Mouse (Mus musculus): ENCODE measurements around the gene Olfr639. TPM values are rescaled to one million over a fixed set of nuclear protein-coding genes. Genes with fewer than 3 reads are reported as not detected.

Olfr639 gene
- polyA plus RNA-seq (2015; fragmentation: Nextera tagmentation; extraction: Ambion mirVana): 0.03 TPM in 1 of 2 replicates, not detected in the other

DNA sequence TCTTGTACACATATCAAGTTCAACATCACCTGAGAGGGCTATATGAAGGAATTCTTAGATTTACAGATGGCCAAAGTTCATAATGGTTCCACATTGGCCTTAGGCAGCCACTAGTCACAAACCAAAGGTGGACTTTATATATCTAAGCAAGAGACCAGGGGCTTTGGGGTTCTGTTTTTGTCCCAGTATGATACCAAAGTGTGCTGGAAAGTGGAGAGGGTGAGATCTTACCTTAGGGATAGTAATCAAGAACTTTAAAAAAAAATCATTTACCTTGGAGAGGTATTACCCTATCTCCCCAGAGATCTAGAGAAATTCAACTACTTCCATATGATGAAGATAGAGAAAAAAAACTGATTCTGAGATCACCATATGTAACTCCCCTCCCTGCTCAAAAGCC is at the start of gene Olfr639:
TSS of gene Olfr639 (minus strand) at position 101 of the 400 bp plus-strand sequence.
- Histone ChIP-seq H3K27me3 (no peaks in the 10 kb centered on the region), H3K4me2 (no peak within 1 kb of the TSS), H3K9ac (no peak within 1 kb of the TSS), H3K4me1 (replicated peaks) (no peaks in the 10 kb centered on the region), H3K9me3 (no peaks in the 10 kb centered on the region), H3K36me3 (no peaks in the 10 kb centered on the region), H3K27ac (replicated peaks) (no peak within 1 kb of the TSS), H3K4me3 (no peak within 1 kb of the TSS)
- no peak for ATAC-seq (ENCODE audit: low FRiP score, low read depth)

DNA sequence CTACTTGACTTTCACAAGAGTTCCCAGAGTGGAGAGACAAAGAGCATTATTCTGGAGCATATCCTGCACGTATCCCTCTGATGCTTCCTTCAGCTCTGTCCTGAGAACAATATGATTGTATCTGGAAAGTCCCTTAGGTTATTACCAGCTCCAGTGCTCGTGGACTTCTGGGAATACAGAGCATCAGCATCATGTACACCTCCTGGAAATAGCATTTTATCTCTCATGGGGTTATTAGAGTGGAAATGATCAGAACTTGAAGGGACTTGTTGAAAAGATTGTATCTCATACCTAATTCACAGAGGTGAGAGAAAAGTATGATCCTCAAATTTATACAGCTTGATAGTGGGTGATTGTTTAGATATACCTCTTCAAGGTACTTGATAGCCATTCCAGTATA is 44.2 kb upstream of the Olfr639 start, which contains the start of gene 4930516K23Rik:
TSS of gene 4930516K23Rik (minus strand) at position 101 of the 400 bp plus-strand sequence.
- Histone ChIP-seq H3K9ac (no peak within 1 kb of the TSS), H3K9me3 (no peaks in the 10 kb centered on the region), H3K4me3 (no peak within 1 kb of the TSS), H3K27ac (replicated peaks) (no peak within 1 kb of the TSS), H3K27me3 (no peaks in the 10 kb centered on the region), H3K4me1 (replicated peaks) (no peaks in the 10 kb centered on the region), H3K4me2 (no peak within 1 kb of the TSS), H3K36me3 (no peaks in the 10 kb centered on the region)
- WGBS: 51% methylated on average over 2 of the region's 2 CpGs
- ATAC-seq (ENCODE audit: low FRiP score, low read depth): no peak

DNA sequence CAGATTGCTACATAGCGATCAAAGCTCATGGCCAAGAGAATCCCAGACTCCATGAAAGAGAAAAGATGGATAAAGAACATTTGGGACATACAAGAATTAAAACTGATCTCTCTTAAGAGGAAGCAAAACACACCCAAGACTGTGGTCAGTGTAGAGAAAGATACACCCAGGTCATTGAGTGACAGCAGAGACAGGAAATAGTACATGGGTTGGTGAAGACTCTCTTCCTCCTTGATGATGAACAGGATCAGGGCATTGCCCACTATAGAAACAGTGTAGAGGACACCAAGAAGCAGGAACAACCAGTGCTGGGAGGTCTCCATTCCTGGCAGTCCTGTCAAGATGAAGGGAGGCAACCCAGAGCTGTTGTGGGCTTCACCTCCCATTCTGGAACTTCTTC is 42.1 kb upstream of the Olfr639 start:
- Histone ChIP-seq H3K27ac (replicated peaks) (no peak overlapping the region), H3K4me3 (no peak overlapping the region), H3K9ac (no peak overlapping the region), H3K9me3 (no peaks in the 10 kb centered on the region), H3K27me3 (no peaks in the 10 kb centered on the region), H3K36me3 (no peaks in the 10 kb centered on the region), H3K4me1 (replicated peaks) (no peaks in the 10 kb centered on the region), H3K4me2 (no peak overlapping the region)
- no peak for ATAC-seq (ENCODE audit: low FRiP score, low read depth)
- 95% methylated on average over 1 of the region's 1 CpGs for WGBS

DNA sequence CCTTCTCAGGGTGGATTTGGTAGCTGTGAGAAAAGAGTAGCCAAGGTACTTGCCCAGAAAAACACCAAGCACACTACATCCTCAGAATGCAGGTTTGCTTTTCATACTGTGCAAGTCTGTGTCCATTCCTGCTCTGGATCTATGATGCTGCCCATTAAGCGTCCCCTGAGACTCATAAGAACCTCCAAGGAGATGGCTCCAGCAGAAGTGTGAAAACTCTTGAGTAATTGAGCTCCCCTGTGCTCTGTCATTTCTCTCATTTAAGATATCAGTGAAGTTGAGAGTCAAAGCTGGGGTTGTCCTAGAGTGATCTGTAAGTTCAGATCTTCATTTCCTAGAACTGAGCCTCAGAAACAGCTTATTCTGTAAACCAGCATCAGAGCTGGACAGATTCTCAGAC is 35.5 kb upstream of the Olfr639 start, which contains the start of gene Olfr642:
TSS of gene Olfr642 (minus strand) at position 101 of the 400 bp plus-strand sequence.
- no peak within 1 kb of the TSS for H3K9ac ChIP-seq
- H3K4me1 ChIP-seq (replicated peaks): no peaks in the 10 kb centered on the region
- WGBS: 86% methylated on average over 1 of the region's 1 CpGs
- no peak within 1 kb of the TSS for H3K4me3 ChIP-seq
- no peak within 1 kb of the TSS for H3K4me2 ChIP-seq
- H3K27me3 ChIP-seq: no peaks in the 10 kb centered on the region
- ATAC-seq (ENCODE audit: low FRiP score, low read depth): no peak
- no peak within 1 kb of the TSS for H3K27ac ChIP-seq (replicated peaks)
- no peaks in the 10 kb centered on the region for H3K9me3 ChIP-seq
- no peaks in the 10 kb centered on the region for H3K36me3 ChIP-seq

DNA sequence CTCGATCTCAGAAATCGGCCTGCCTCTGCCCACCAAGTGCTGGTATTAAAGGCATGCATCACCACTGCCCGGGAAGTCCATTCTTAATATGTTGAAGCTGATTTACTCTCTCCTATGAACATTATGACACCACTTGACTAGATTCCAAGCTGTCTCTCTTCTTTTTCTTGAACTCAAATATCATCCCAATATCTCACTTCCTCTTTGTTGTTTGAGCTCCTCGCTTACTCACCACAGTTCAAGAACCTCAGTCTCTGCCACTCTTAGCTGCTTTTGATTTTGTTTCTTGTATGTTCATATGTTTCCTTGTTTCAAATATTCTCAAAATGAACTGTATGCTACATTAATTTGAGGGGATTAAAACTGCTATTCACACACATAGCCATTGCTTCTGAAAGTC is 33.6 kb upstream of the Olfr639 start:
- Histone ChIP-seq H3K27ac (replicated peaks) (no peak overlapping the region), H3K9ac (no peak overlapping the region), H3K9me3 (no peaks in the 10 kb centered on the region), H3K36me3 (no peaks in the 10 kb centered on the region), H3K4me1 (replicated peaks) (no peaks in the 10 kb centered on the region), H3K4me2 (no peak overlapping the region), H3K27me3 (no peaks in the 10 kb centered on the region), H3K4me3 (no peak overlapping the region)
- no peak for ATAC-seq (ENCODE audit: low FRiP score, low read depth)
- 90% methylated on average over 4 of the region's 4 CpGs for WGBS

DNA sequence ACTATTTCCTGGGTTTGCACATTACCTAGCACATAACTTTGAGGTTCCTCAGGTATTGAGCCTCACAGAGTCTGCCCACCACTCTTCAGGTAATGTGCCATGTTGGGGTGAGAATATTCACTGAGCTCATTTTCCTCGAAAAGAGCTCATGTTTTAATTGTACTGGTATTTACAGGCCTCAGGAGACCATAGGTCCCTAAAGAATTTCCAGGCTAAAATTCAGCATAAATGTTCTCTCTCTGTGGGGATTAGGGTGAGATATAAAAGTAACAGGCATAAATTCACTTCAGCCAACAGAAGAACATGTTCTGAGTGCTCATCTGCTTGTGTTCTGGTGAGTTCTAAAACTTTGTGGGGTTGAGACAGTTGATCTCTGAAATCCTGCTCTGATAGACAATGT is 18.0 kb upstream of the Olfr639 start, which contains the start of gene Olfr641:
TSS of gene Olfr641 (plus strand) at position 301 of the 400 bp plus-strand sequence.
- Histone ChIP-seq H3K9me3 (no peaks in the 10 kb centered on the region), H3K9ac (no peak within 1 kb of the TSS), H3K4me1 (replicated peaks) (no peaks in the 10 kb centered on the region), H3K4me2 (no peak within 1 kb of the TSS), H3K27ac (replicated peaks) (no peak within 1 kb of the TSS), H3K4me3 (no peak within 1 kb of the TSS), H3K36me3 (no peaks in the 10 kb centered on the region), H3K27me3 (no peaks in the 10 kb centered on the region)
- no peak for ATAC-seq (ENCODE audit: low FRiP score, low read depth)
- WGBS: 80% methylated on average over 1 of the region's 1 CpGs

DNA sequence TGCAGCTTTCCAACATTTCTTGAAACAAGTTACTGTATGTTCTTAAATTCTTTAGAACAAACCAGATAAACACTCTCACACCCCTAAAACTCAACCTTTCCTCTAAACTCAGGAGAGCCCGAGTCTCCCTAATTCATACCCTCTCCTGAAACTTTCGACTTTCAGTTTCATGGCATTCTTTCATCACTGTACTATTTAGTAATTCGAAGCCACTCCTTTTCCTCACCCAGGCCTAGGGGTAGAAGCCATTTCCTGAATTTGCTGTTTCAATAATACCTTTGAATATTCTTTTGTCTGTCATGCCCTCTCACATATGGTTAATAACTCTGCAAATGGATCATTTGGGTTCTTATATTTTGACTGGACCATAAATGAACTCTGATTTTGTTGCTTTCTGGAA is 9.9 kb upstream of the Olfr639 start:
- no peak overlapping the region for H3K4me2 ChIP-seq
- no peaks in the 10 kb centered on the region for H3K27me3 ChIP-seq
- H3K4me1 ChIP-seq (replicated peaks): no peaks in the 10 kb centered on the region
- H3K4me3 ChIP-seq: no peak overlapping the region
- H3K36me3 ChIP-seq: no peaks in the 10 kb centered on the region
- WGBS: 81% methylated on average over 3 of the region's 3 CpGs
- no peak overlapping the region for H3K27ac ChIP-seq (replicated peaks)
- H3K9me3 ChIP-seq: no peaks in the 10 kb centered on the region
- ATAC-seq (ENCODE audit: low FRiP score, low read depth): no peak
- no peak overlapping the region for H3K9ac ChIP-seq

DNA sequence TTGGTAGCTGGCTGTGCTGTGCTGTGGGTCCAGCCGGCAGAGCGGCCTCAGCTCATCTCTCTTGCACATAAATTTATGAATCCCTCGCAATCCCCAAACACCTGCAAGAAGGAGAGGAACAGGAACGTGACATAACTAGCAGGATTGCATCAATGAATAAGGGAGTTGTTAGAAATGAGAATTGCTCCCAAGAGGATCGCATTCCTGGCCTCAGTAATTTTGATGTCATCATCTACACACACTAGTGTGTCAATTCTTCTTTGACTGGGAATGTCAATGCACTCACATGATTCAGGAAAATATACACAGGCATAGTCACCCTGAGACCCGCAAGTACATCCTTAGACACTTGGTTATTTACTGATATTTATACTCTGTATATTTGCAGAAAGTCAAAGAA is 8.4 kb upstream of the Olfr639 start, which contains the start of gene Olfr640:
TSS of gene Olfr640 (minus strand) at position 101 of the 400 bp plus-strand sequence.
- no peak within 1 kb of the TSS for H3K27ac ChIP-seq (replicated peaks)
- WGBS: 79% methylated on average over 6 of the region's 6 CpGs
- ATAC-seq (ENCODE audit: low FRiP score, low read depth): no peak
- no peaks in the 10 kb centered on the region for H3K9me3 ChIP-seq
- H3K4me2 ChIP-seq: no peak within 1 kb of the TSS
- no peaks in the 10 kb centered on the region for H3K36me3 ChIP-seq
- no peak within 1 kb of the TSS for H3K9ac ChIP-seq
- no peak within 1 kb of the TSS for H3K4me3 ChIP-seq
- no peaks in the 10 kb centered on the region for H3K27me3 ChIP-seq
- no peaks in the 10 kb centered on the region for H3K4me1 ChIP-seq (replicated peaks)

DNA sequence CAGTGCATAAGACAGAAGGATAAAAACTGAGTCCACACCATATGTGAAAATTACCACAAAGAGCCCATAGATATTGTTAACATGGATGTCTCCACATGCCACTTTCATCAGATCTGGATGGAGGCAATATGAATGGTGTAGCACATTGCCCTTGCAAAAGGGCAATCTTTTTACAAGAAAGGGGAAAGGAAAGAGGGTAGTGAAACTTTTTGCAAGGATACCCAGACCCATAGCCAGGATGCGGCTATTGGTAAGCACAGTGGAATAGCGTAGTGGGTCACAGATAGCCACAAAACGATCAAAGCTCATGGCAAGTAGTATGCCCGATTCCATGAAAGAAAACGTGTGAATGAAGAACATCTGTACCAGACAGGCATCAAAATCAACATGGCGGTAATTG is 4.5 kb upstream of the Olfr639 start:
- WGBS: 94% methylated on average over 6 of the region's 6 CpGs
- H3K27ac ChIP-seq (replicated peaks): no peak overlapping the region
- H3K4me2 ChIP-seq: no peak overlapping the region
- H3K27me3 ChIP-seq: no peaks in the 10 kb centered on the region
- H3K4me3 ChIP-seq: no peak overlapping the region
- no peaks in the 10 kb centered on the region for H3K9me3 ChIP-seq
- no peak overlapping the region for H3K9ac ChIP-seq
- H3K36me3 ChIP-seq: no peaks in the 10 kb centered on the region
- H3K4me1 ChIP-seq (replicated peaks): no peaks in the 10 kb centered on the region
- no peak for ATAC-seq (ENCODE audit: low FRiP score, low read depth)

DNA sequence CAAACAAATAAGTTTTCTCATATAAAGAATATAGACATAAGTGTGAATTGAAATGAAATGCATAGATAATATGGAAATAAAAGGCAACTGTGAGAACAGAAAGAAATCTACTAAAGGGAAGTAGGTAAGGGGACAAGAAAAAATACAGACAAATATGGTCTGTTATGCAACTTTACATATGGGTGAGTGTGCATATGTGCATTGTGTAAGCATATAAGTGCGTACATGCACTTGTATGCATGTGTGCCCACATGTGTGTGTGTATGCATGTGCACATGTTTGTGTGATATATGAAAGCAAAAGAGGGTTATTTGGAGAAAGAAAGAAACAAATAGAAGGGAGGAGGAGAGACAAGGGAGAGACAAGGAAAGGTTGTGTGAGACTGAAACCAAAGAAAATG is 1.9 kb upstream of the Olfr639 start:
- ATAC-seq (ENCODE audit: low FRiP score, low read depth): no peak
- no peaks in the 10 kb centered on the region for H3K36me3 ChIP-seq
- no peak overlapping the region for H3K4me2 ChIP-seq

DNA sequence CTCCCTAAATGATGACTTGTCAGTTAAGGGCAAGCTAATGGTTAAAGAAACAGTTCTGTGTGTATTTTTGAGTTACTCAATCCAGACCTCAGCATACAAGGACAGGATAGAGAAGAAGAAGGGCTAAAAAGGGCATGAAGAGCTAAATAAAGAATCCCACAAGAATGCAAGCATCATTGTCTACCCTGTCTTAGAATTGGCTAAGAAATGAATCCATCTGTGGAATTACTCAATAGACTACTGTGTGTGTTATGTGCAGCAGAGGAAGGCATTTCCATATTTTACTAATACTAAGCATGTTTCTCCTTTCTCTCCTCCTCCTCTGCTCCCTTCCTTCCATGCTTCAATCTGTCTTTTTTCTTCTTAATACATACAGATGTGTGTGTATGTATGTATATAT is 18.0 kb downstream of the Olfr639 start:
- ATAC-seq (ENCODE audit: low FRiP score, low read depth): no peak
- Histone ChIP-seq H3K27ac (replicated peaks) (no peak overlapping the region), H3K4me1 (replicated peaks) (no peaks in the 10 kb centered on the region), H3K36me3 (no peaks in the 10 kb centered on the region), H3K9ac (no peak overlapping the region), H3K4me2 (no peak overlapping the region), H3K27me3 (no peaks in the 10 kb centered on the region), H3K4me3 (no peak overlapping the region), H3K9me3 (no peaks in the 10 kb centered on the region)

More for the DNA sequence above, 1.9 kb upstream of the Olfr639 start:
- no peaks in the 10 kb centered on the region for H3K9me3 ChIP-seq
- WGBS: 91% methylated on average over 1 of the region's 1 CpGs
- no peak overlapping the region for H3K4me3 ChIP-seq
- no peaks in the 10 kb centered on the region for H3K4me1 ChIP-seq (replicated peaks)
- H3K27me3 ChIP-seq: no peaks in the 10 kb centered on the region
- no peak overlapping the region for H3K27ac ChIP-seq (replicated peaks)
- H3K9ac ChIP-seq: no peak overlapping the region

DNA sequence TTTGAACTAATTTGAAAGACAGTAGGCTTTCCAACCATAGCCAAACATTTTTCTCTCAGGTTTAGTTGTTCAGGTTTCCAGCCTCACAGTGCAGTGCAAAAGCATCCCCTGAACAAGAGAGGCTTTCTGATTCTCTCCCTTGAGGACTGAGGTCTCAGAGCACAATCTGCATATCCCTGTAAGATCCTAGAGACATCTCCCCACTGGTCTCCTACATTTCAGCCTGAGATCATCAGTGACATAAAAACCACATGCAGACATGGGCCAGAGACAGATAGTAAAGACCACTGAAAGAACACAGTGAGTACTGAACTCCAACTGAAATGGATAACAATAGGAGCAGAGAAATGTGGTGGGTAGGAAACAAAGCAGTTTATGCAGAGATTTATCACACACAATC is 18.7 kb downstream of the Olfr639 start, which contains the start of gene Olfr638:
TSS of gene Olfr638 (plus strand) at position 301 of the 400 bp plus-strand sequence.
- ATAC-seq (ENCODE audit: low FRiP score, low read depth): no peak
- no peaks in the 10 kb centered on the region for H3K27me3 ChIP-seq

DNA sequence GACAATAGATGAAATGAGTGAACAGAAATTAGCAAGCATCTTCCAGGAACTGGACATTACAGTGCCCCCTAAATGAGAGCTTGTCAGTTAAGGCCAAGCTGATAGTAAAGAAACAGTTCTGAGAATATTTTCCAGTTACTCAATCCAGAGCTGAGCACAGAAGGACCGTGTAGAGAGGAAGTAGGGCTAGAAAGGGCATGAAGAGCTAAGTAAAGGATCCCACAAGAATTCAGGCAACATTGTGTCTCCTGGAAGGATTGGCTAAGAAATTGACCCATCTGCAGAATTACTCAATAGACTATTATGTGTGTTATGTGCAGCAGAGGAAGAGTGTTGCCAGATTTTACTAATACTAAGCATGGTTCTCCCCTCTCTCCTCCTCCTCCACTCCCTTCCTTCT is 45.3 kb downstream of the Olfr639 start:
- Histone ChIP-seq H3K4me2 (no peak overlapping the region), H3K9me3 (no peaks in the 10 kb centered on the region), H3K4me1 (replicated peaks) (no peaks in the 10 kb centered on the region), H3K36me3 (no peaks in the 10 kb centered on the region), H3K27me3 (no peaks in the 10 kb centered on the region), H3K9ac (no peak overlapping the region), H3K27ac (replicated peaks) (no peak overlapping the region), H3K4me3 (no peak overlapping the region)
- 77% methylated on average over 1 of the region's 1 CpGs for WGBS
- no peak for ATAC-seq (ENCODE audit: low FRiP score, low read depth)

More for the DNA sequence above, 18.7 kb downstream of the Olfr639 start, which contains the start of gene Olfr638:
- no peak within 1 kb of the TSS for H3K4me3 ChIP-seq
- H3K4me1 ChIP-seq (replicated peaks): no peaks in the 10 kb centered on the region
- no peak within 1 kb of the TSS for H3K4me2 ChIP-seq
- H3K9me3 ChIP-seq: no peaks in the 10 kb centered on the region
- no peaks in the 10 kb centered on the region for H3K36me3 ChIP-seq
- H3K27ac ChIP-seq (replicated peaks): no peak within 1 kb of the TSS
- no peak within 1 kb of the TSS for H3K9ac ChIP-seq

Measured in hindbrain, embryonic 15.5 days (tissue).